Comparison of ENCODE assay signal across 8 mouse cellular contexts in the genomic region with DNA sequence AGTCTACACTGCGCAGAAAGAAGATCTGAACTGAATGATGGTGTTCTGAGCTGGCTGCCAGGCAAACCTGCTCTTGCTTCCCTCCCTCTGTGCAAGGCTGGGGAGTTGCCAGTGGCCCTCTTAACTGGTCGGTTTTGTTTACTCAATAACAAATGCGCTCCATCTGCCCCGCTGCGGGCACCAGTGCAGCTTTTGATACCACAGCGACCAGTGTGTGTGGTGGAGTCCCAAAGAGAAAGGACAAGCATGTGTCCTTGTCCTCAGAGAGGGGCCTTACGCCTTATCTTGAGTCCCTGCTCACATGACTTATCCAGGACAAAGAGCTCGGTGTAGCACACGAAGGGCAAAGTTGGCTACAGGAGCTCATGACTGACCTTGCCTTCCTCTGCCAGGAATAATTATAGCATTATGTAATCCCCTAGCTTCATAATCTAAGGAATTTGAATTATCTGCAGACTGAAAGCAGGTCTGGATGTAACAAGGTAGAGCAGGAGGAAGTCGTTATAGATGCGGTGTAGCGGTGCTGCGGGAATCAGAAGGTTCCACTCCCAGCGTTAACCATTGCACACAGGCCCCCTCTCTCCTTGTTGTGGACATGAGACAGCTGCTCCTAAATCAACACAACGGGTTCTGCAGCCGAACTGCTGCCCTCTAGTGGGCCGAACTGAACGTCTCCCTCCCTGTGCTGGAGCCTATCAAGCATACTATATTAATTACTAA. TPM values are rescaled to one million over a fixed set of nuclear protein-coding genes. Genes with fewer than 3 reads are reported as not detected.
DNase-seq lines count a peak whose midpoint lies in the region; ATAC-seq and TF ChIP-seq lines count a peak whose summit lies in the region.

No protein-coding gene starts in this region.

- H3K4me1 ChIP-seq in hindbrain, embryonic 15.5 days (replicated peaks) = peaks cover 5% of the 10 kb centered on the region; the same call in 1 of the 2 replicates

- peak; percentile 90 for ATAC-seq in hindbrain, embryonic 15.5 days (ENCODE audit: low FRiP score, low read depth)

- H3K9me3 ChIP-seq in hindbrain, embryonic 15.5 days = no peaks in the 10 kb centered on the region

- TF ChIP-seq CTCF in gastrocnemius, adult 2 months (IDR thresholded peaks at IDR 0.05) = peak; percentile 90

- no peak overlapping the region for H3K4me2 ChIP-seq in hindbrain, embryonic 15.5 days

- peaks cover 12% of the 10 kb centered on the region for H3K36me3 ChIP-seq in hindbrain, embryonic 15.5 days

- H3K27me3 ChIP-seq in hindbrain, embryonic 15.5 days = no peaks in the 10 kb centered on the region

- H3K27ac ChIP-seq in gastrocnemius, adult 2 months = peak overlapping the region; percentile 70
- H3K27ac ChIP-seq in hindbrain, embryonic 15.5 days (replicated peaks) = peak overlapping the region; percentile 42; the same call in 1 of the 2 replicates

- DNase-seq in T-cell, adult 2 months (ENCODE audit: low spot score) = peak; percentile 36
- DNase-seq in cerebellum, postnatal 36 days = peak; percentile 87 to 91
- peak; percentile 86 for DNase-seq in gastrocnemius, adult 2 months
- peak; percentile 85 to 87 for DNase-seq in layer of hippocampus, postnatal 36 days
- peak; percentile 89 for DNase-seq in lung, postnatal 36 days
- peak; percentile 53 for DNase-seq in retina, postnatal 7 days (ENCODE audit: low read depth, low spot score)
- DNase-seq in urinary bladder, adult 2 months (ENCODE audit: low spot score) = peak; percentile 54

- intact Hi-C loops in gastrocnemius, adult 2 months (cut with DNase I) = loop anchor here (2.0 to 5.0 kb wide), 3 partner anchors 184 to 429 kb away; no protein-coding TSS in a partner anchor

- WGBS in hindbrain, embryonic 15.5 days = 29% methylated on average over 18 of the region's 18 CpGs

- peak overlapping the region; percentile 50 for H3K4me3 ChIP-seq in gastrocnemius, adult 2 months
- no peak overlapping the region for H3K4me3 ChIP-seq in hindbrain, embryonic 15.5 days

- no peak overlapping the region for H3K9ac ChIP-seq in hindbrain, embryonic 15.5 days

RNA-seq across cellular contexts. Expression of a gene that starts 12.8 kb away (rescaled TPM):
- 1 to 10 TPM; 5.7 to 6.1 TPM for total RNA-seq in gastrocnemius, adult 2 months (2021)
- polyA plus RNA-seq in hindbrain, embryonic 15.5 days (2015; fragmentation: Nextera tagmentation; extraction: Ambion mirVana) = 8.2 and 8.4 TPM in 2 replicates
- 10 to 100 TPM; 56.4 to 60.6 TPM for total RNA-seq in layer of hippocampus, postnatal 36 days (2021)
- 71.6 and 95.8 TPM in 2 replicates for polyA plus RNA-seq in urinary bladder, adult 2 months (2012; rRNA removed)

Comparison
In these comparisons a context has a peak if more than half of its experiments do, and no peak if none do; other contexts are left out.
1. DNase-seq: peak in every context shown above with its lines; median percentile 89 in cerebellum, postnatal 36 days; 89 in lung, postnatal 36 days; 86 in gastrocnemius, adult 2 months; 86 in layer of hippocampus, postnatal 36 days; 54 in urinary bladder, adult 2 months; 53 in retina, postnatal 7 days; 36 in T-cell, adult 2 months.
2. RNA of a gene that starts 12.8 kb away (total RNA-seq): 56.4 to 60.6 TPM in layer of hippocampus, postnatal 36 days; 5.7 to 6.1 TPM in gastrocnemius, adult 2 months; every median in the first group is over 4 times any median in the second.